Mouse (Mus musculus): Measurements from ENCODE around the gene Fst. TPM values are rescaled to one million over a fixed set of nuclear protein-coding genes. Genes with fewer than 3 reads are reported as not detected.

Fst gene
- 119 TPM for polyA plus RNA-seq (2012; fragmentation: generic; extraction: Trizol)

- Histone ChIP-seq H3K4me2 (ENCODE audit: low read depth) (peak within 1 kb of the TSS; percentile 73), H3ac (ENCODE audit: control insufficient read depth, insufficient read length) (peak within 1 kb of the TSS; percentile 66), H3K4me3 (peak within 1 kb of the TSS; percentile 86), H3K27me3 (ENCODE audit: control insufficient read depth, insufficient read depth, insufficient read length) (no peaks in the 10 kb centered on the region), H3K79me2 (ENCODE audit: control insufficient read depth, insufficient read depth) (no peaks in the 10 kb centered on the region), H3K36me3 (ENCODE audit: control insufficient read depth, insufficient read depth) (peaks cover 6% of the 10 kb centered on the region)
- no peak for TF ChIP-seq MYOD1 (IDR thresholded peaks at IDR 0.05; ENCODE audit: control insufficient read depth in 1 of 3, insufficient read length in 2 of 3, low read depth in 2 of 3)
- peak; percentile 73 for TF ChIP-seq POLR2A (IDR thresholded peaks at IDR 0.05; ENCODE audit: insufficient read length, low read depth)
- peak in 2 of 3 experiments; percentile 13 to 16 for TF ChIP-seq MYOG (IDR thresholded peaks at IDR 0.05; ENCODE audit: control insufficient read depth in 1 of 3, insufficient read depth in 1 of 3, insufficient read length in 2 of 3, low read depth in 2 of 3)
Observed at GRCm38 (mm10) chr13:114458886-114459700, at the start of gene Fst. TSS of gene Fst (minus strand) at chr13:114458951.

GRCm38 (mm10) chr13:114493826-114494225 is 35.1 kb upstream of the Fst start:
- Histone ChIP-seq H3K36me3 (ENCODE audit: control insufficient read depth, insufficient read depth) (no peaks in the 10 kb centered on the region), H3K27me3 (ENCODE audit: control insufficient read depth, insufficient read depth, insufficient read length) (no peaks in the 10 kb centered on the region), H3K4me2 (ENCODE audit: low read depth) (no peak overlapping the region), H3K4me3 (no peak overlapping the region), H3ac (ENCODE audit: control insufficient read depth, insufficient read length) (no peak overlapping the region), H3K79me2 (ENCODE audit: control insufficient read depth, insufficient read depth) (no peaks in the 10 kb centered on the region)
- TF ChIP-seq REST (IDR thresholded peaks at IDR 0.05; ENCODE audit: insufficient read depth, insufficient read length): no peak

GRCm38 (mm10) chr13:114488178-114488577 is 29.4 kb upstream of the Fst start:
- Histone ChIP-seq H3K4me3 (no peak overlapping the region), H3K27me3 (ENCODE audit: control insufficient read depth, insufficient read depth, insufficient read length) (no peaks in the 10 kb centered on the region), H3K4me2 (ENCODE audit: low read depth) (peak overlapping the region; percentile 46), H3K79me2 (ENCODE audit: control insufficient read depth, insufficient read depth) (no peaks in the 10 kb centered on the region), H3K36me3 (ENCODE audit: control insufficient read depth, insufficient read depth) (no peaks in the 10 kb centered on the region), H3ac (ENCODE audit: control insufficient read depth, insufficient read length) (no peak overlapping the region)
- no peak for TF ChIP-seq POLR2AphosphoS2 (IDR thresholded peaks at IDR 0.05; ENCODE audit: insufficient read length, low read depth)
- TF ChIP-seq CEBPB (IDR thresholded peaks at IDR 0.05; ENCODE audit: insufficient read depth, poor library complexity, severe bottlenecking): no peak
- no peak for TF ChIP-seq MAX (IDR thresholded peaks at IDR 0.05; ENCODE audit: low read depth)
- TF ChIP-seq MYOD1 (IDR thresholded peaks at IDR 0.05; ENCODE audit: control insufficient read depth in 1 of 3, insufficient read length in 2 of 3, low read depth in 2 of 3): peak; percentile 79 to 88 (median 85)
- peak; percentile 90 for TF ChIP-seq TCF12 (IDR thresholded peaks at IDR 0.05; ENCODE audit: insufficient read depth, poor library complexity, severe bottlenecking)
- TF ChIP-seq MYOG (IDR thresholded peaks at IDR 0.05; ENCODE audit: control insufficient read depth in 1 of 3, insufficient read depth in 1 of 3, insufficient read length in 2 of 3, low read depth in 2 of 3): peak in 2 of 3 experiments; percentile 74 to 83
- peak; percentile 30 for TF ChIP-seq TCF3 (IDR thresholded peaks at IDR 0.05; ENCODE audit: insufficient read length, low read depth)

GRCm38 (mm10) chr13:114478329-114478728 is 19.6 kb upstream of the Fst start:
- H3K4me2 ChIP-seq (ENCODE audit: low read depth): no peak overlapping the region
- no peak overlapping the region for H3ac ChIP-seq (ENCODE audit: control insufficient read depth, insufficient read length)
- H3K27me3 ChIP-seq (ENCODE audit: control insufficient read depth, insufficient read depth, insufficient read length): no peaks in the 10 kb centered on the region
- TF ChIP-seq TCF12 (IDR thresholded peaks at IDR 0.05; ENCODE audit: insufficient read depth, poor library complexity, severe bottlenecking): no peak
- no peak for TF ChIP-seq MAX (IDR thresholded peaks at IDR 0.05; ENCODE audit: low read depth)
- TF ChIP-seq SRF (IDR thresholded peaks at IDR 0.05; ENCODE audit: control insufficient read depth, insufficient read length, low read depth): no peak
- TF ChIP-seq USF1 (IDR thresholded peaks at IDR 0.05; ENCODE audit: low read depth): peak; percentile 19
- no peak for TF ChIP-seq POLR2AphosphoS2 (IDR thresholded peaks at IDR 0.05; ENCODE audit: insufficient read length, low read depth)
- no peak for TF ChIP-seq E2F4 (IDR thresholded peaks at IDR 0.05; ENCODE audit: insufficient read depth)
- TF ChIP-seq POLR2A (IDR thresholded peaks at IDR 0.05; ENCODE audit: insufficient read length, low read depth): no peak
- no peaks in the 10 kb centered on the region for H3K79me2 ChIP-seq (ENCODE audit: control insufficient read depth, insufficient read depth)
- no peak overlapping the region for H3K4me3 ChIP-seq
- no peaks in the 10 kb centered on the region for H3K36me3 ChIP-seq (ENCODE audit: control insufficient read depth, insufficient read depth)

GRCm38 (mm10) chr13:114469945-114470344 is 11.2 kb upstream of the Fst start:
- Histone ChIP-seq H3ac (ENCODE audit: control insufficient read depth, insufficient read length) (no peak overlapping the region), H3K4me2 (ENCODE audit: low read depth) (no peak overlapping the region), H3K27me3 (ENCODE audit: control insufficient read depth, insufficient read depth, insufficient read length) (no peaks in the 10 kb centered on the region), H3K36me3 (ENCODE audit: control insufficient read depth, insufficient read depth) (no peaks in the 10 kb centered on the region), H3K79me2 (ENCODE audit: control insufficient read depth, insufficient read depth) (no peaks in the 10 kb centered on the region), H3K4me3 (no peak overlapping the region)
- TF ChIP-seq MAX (IDR thresholded peaks at IDR 0.05; ENCODE audit: low read depth) (no peak), TCF12 (IDR thresholded peaks at IDR 0.05; ENCODE audit: insufficient read depth, poor library complexity, severe bottlenecking) (no peak), POLR2AphosphoS2 (IDR thresholded peaks at IDR 0.05; ENCODE audit: insufficient read length, low read depth) (no peak), MYOG (IDR thresholded peaks at IDR 0.05; ENCODE audit: control insufficient read depth in 1 of 3, insufficient read depth in 1 of 3, insufficient read length in 2 of 3, low read depth in 2 of 3) (no peak), MYOD1 (IDR thresholded peaks at IDR 0.05; ENCODE audit: control insufficient read depth in 1 of 3, insufficient read length in 2 of 3, low read depth in 2 of 3) (no peak)

All from myocyte (in vitro differentiated cells).